Mouse (Mus musculus) cerebellum, adult 2 months (tissue): ENCODE data around the gene Pygm. TPM values are rescaled to one million over a fixed set of nuclear protein-coding genes. Genes with fewer than 3 reads are reported as not detected.
A peak's percentile ranks its signal among the peaks of the same experiment; 100 is the strongest.

Experiments used
- DNase-seq, 2 experiments: peaks; one replicate each; pipeline ENCODE4 v3.0.0; 2021
- H3K27ac ChIP-seq: fragments of 200-500 bp; 2 replicates; pipeline ENCODE4 v1.5.1; 2012; ENCODE audit warnings: low read length, control low read depth, inconsistent platforms; ENCODE audit not compliant: insufficient read depth
- H3K27me3 ChIP-seq: fragments of 200-500 bp; 2 replicates; pipeline ENCODE4 v1.6.1; 2012; ENCODE audit warnings: inconsistent platforms, mild to moderate bottlenecking, low read length, moderate library complexity; ENCODE audit not compliant: control insufficient read depth, insufficient read depth
- H3K4me1 ChIP-seq: fragments of 200-500 bp; 2 replicates; pipeline ENCODE4 v1.6.1; 2011; ENCODE audit warnings: low read length; ENCODE audit not compliant: control insufficient read depth, insufficient read depth
- H3K4me3 ChIP-seq: fragments of 200-500 bp; replicated peaks from 2 replicates; pipeline ENCODE3; 2011; ENCODE audit warnings: mild to moderate bottlenecking, low read depth, low read length, control low read depth; ENCODE audit not compliant: insufficient read depth
- CTCF ChIP-seq: fragments of 200-500 bp; IDR thresholded peaks from 2 replicates; pipeline ENCODE4 v1.5.1; 2011; ENCODE audit warnings: low read depth, mild to moderate bottlenecking, control low read depth, low read length, moderate library complexity, borderline replicate concordance; ENCODE audit not compliant: insufficient read depth
- POLR2A ChIP-seq: fragments of 200-500 bp; IDR thresholded peaks from 2 replicates; pipeline ENCODE4 v1.6.1; 2011; ENCODE audit warnings: low read length, control low read depth, borderline replicate concordance; ENCODE audit not compliant: insufficient read depth
- WGBS: fragments of 180-500 bp; shearing (Covaris S2); methylation state at CpG from one replicate; pipeline ENCODE4 v1.1.7; 2018; 5-methylcytosine and 5-hydroxymethylcytosine counted together
- polyA plus RNA-seq: library from polyadenylated mRNA; depleted of rRNA; stranded (reverse); fragments of >200 nt; gene quantifications from 2 replicates; pipeline ENCODE4 v1.2.3, GENCODE M21; 2012; rRNA removed

Gene Pygm
- polyA plus RNA-seq, 1 experiment: 101 TPM

GRCm38 (mm10) chr19:6426703-6427500 is 42.7 kb downstream of the Pygm start:
- 61% methylated on average over 13 of the region's 13 CpGs for WGBS
- Histone ChIP-seq H3K4me1 (peaks cover 78% of the 10 kb centered on the region), H3K27me3 (no peaks in the 10 kb centered on the region), H3K27ac (peak overlapping the region; percentile 41; the same call in 1 of the 2 replicates), H3K4me3 (no peak overlapping the region)
- DNase-seq: peak; percentile 65 to 84
- TF ChIP-seq POLR2A (no peak), CTCF (no peak)

- Histone ChIP-seq H3K27ac (no peak overlapping the region), H3K4me1 (peaks cover 74% of the 10 kb centered on the region), H3K4me3 (no peak overlapping the region), H3K27me3 (no peaks in the 10 kb centered on the region)
- TF ChIP-seq CTCF (no peak), POLR2A (no peak)
- DNase-seq: peak in 1 of 2 experiments; percentile 48
- 40% methylated on average over 94 of the region's 94 CpGs for WGBS
Measured at GRCm38 (mm10) chr19:6427653-6428434, 43.6 kb downstream of the Pygm start.

GRCm38 (mm10) chr19:6428501-6429200 is 44.5 kb downstream of the Pygm start:
- Histone ChIP-seq H3K4me3 (no peak overlapping the region), H3K27ac (no peak overlapping the region), H3K27me3 (no peaks in the 10 kb centered on the region), H3K4me1 (peaks cover 73% of the 10 kb centered on the region)
- peak in 1 of 2 experiments; percentile 47 for DNase-seq
- TF ChIP-seq POLR2A (no peak), CTCF (no peak)
- 51% methylated on average over 60 of the region's 60 CpGs for WGBS

- H3K4me3 ChIP-seq: no peak overlapping the region
- no peak for TF ChIP-seq CTCF
- no peak for TF ChIP-seq POLR2A
- H3K4me1 ChIP-seq: peaks cover 60% of the 10 kb centered on the region
- peak in 1 of 2 experiments; percentile 48 for DNase-seq
- no peaks in the 10 kb centered on the region for H3K27me3 ChIP-seq
- H3K27ac ChIP-seq: 0 out of 2 replicates have a peak overlapping the region, but pooled peaks have one; percentile 22
- WGBS: 9% methylated on average over 10 of the region's 10 CpGs
Measured at GRCm38 (mm10) chr19:6443016-6443415, 58.8 kb downstream of the Pygm start.

- Histone ChIP-seq H3K27me3 (no peaks in the 10 kb centered on the region), H3K4me3 (no peak overlapping the region), H3K4me1 (peaks cover 63% of the 10 kb centered on the region), H3K27ac (no peak overlapping the region)
- TF ChIP-seq POLR2A (no peak), CTCF (no peak)
- no peak for DNase-seq
- 32% methylated on average over 10 of the region's 10 CpGs for WGBS
Measured at GRCm38 (mm10) chr19:6445761-6446423, 61.7 kb downstream of the Pygm start.

- Histone ChIP-seq H3K4me3 (no peak overlapping the region), H3K27ac (no peak overlapping the region), H3K4me1 (peaks cover 65% of the 10 kb centered on the region), H3K27me3 (no peaks in the 10 kb centered on the region)
- DNase-seq: no peak
- WGBS: 23% methylated on average over 7 of the region's 7 CpGs
- TF ChIP-seq POLR2A (no peak), CTCF (no peak)
Measured at GRCm38 (mm10) chr19:6446736-6447437, 62.7 kb downstream of the Pygm start.

Other genes starting within 250 kb of the Pygm start
- gene Batf2, start 243.4 kb upstream of the Pygm start, polyA plus RNA-seq: 0.29 and 0.54 TPM in 2 replicates
- 174 and 188 TPM in 2 replicates for gene Arl2, start 242.9 kb upstream of the Pygm start, polyA plus RNA-seq
- gene Majin, start 200.0 kb upstream of the Pygm start, polyA plus RNA-seq: 0.08 TPM in 2 replicates
- 0.21 TPM in 1 of 2 replicates, not detected in the other for gene Gpha2, start 158.0 kb upstream of the Pygm start, polyA plus RNA-seq
- gene Ppp2r5b, start 148.5 kb upstream of the Pygm start, polyA plus RNA-seq: 243 and 258 TPM in 2 replicates
- gene Atg2a, start 142.7 kb upstream of the Pygm start, polyA plus RNA-seq: 40.8 and 41.1 TPM in 2 replicates
- gene Ehd1, start 107.7 kb upstream of the Pygm start, polyA plus RNA-seq: 168 and 220 TPM in 2 replicates
- 33.1 and 36.5 TPM in 2 replicates for gene Cdc42bpg, start 77.9 kb upstream of the Pygm start, polyA plus RNA-seq
- 84.1 and 85.5 TPM in 2 replicates for gene Men1, start 49.4 kb upstream of the Pygm start, polyA plus RNA-seq
- 317 and 326 TPM in 2 replicates for gene Map4k2, start 43.3 kb upstream of the Pygm start, polyA plus RNA-seq
- 175 and 196 TPM in 2 replicates for gene Sf1, start 20.7 kb upstream of the Pygm start, polyA plus RNA-seq
- gene Rasgrp2, start 14.9 kb downstream of the Pygm start, polyA plus RNA-seq: 78.5 and 90.1 TPM in 2 replicates
- gene Nrxn2, start 34.3 kb downstream of the Pygm start, polyA plus RNA-seq: 420 and 504 TPM in 2 replicates
- 0.15 and 0.24 TPM in 2 replicates for gene Slc22a12, start 158.6 kb downstream of the Pygm start, polyA plus RNA-seq